Mouse (Mus musculus) thymus, adult 2 months (tissue): Measurements from ENCODE around the gene Gpr160.

Source experiments
- CTCF ChIP-seq: fragments of 200-500 bp; IDR thresholded peaks from 2 replicates; pipeline ENCODE4 v1.5.1; 2012; ENCODE audit warnings: mild to moderate bottlenecking, control low read depth, low read length, moderate library complexity, borderline replicate concordance; ENCODE audit not compliant: control insufficient read depth, poor library complexity, insufficient read depth; ENCODE audit errors: extremely low read depth
- POLR2A ChIP-seq: fragments of 200-500 bp; IDR thresholded peaks from 2 replicates; pipeline ENCODE4 v1.6.1; 2012; ENCODE audit warnings: mild to moderate bottlenecking, low read length, control low read depth, moderate library complexity; ENCODE audit not compliant: control insufficient read depth, poor library complexity, insufficient read depth; ENCODE audit errors: extremely low read depth

- TF ChIP-seq POLR2A = no peak
- peak; percentile 71; the same call in 1 of the 2 replicates for TF ChIP-seq CTCF
These were observed at the start of gene Gpr160 for GRCm38 (mm10) chr3:30855604-30856458.
